Mouse (Mus musculus) megakaryocyte-erythroid progenitor cell, adult 5-6 weeks (primary cell): ENCODE data around the gene Rexo1. TPM values are rescaled to one million over a fixed set of nuclear protein-coding genes. Genes with fewer than 3 reads are reported as not detected.

ENCODE experiments used
- ATAC-seq: replicated peaks from 2 replicates; pipeline ENCODE4 v1.8.0; 2016; ENCODE audit warnings: mild to moderate bottlenecking, inconsistent platforms; ENCODE audit not compliant: severe bottlenecking, poor library complexity, low FRiP score, low TSS enrichment
- total RNA-seq, 2 experiments: library from RNA; stranded (forward) in 1 of 2; stranded (reverse) in 1 of 2; fragments of 200-1000, 215-1000 nt in 1 of 2; fragments of >200 nt in 1 of 2; fragmentation: Nextera tagmentation in 1 of 2; gene quantifications; 2 replicates each; pipeline ENCODE4 v1.2.3; 2014 to 2017

The Rexo1 gene
- total RNA-seq, 2 experiments from 2014 or later: 15.3 to 57.1 TPM

- ATAC-seq: peak; percentile 54; the same call in 1 of the 2 replicates
These were observed 5.2 kb upstream of the Rexo1 start for GRCm38 (mm10) chr10:80566375-80567092.

GRCm38 (mm10) chr10:80560621-80561020, 739 bp downstream of the Rexo1 start:
- ATAC-seq: no peak

GRCm38 (mm10) chr10:80559431-80559830, 1.9 kb downstream of the Rexo1 start:
- ATAC-seq: no peak

- 0 out of 2 replicates have a peak, but pooled peaks have one; percentile 18 for ATAC-seq
These were observed 3.9 kb downstream of the Rexo1 start for GRCm38 (mm10) chr10:80557346-80557965.

GRCm38 (mm10) chr10:80553997-80554396, 7.4 kb downstream of the Rexo1 start:
- 0 out of 2 replicates have a peak, but pooled peaks have one; percentile 8 for ATAC-seq

GRCm38 (mm10) chr10:80553575-80553974, 7.8 kb downstream of the Rexo1 start:
- ATAC-seq: peak; percentile 80

DNA sequence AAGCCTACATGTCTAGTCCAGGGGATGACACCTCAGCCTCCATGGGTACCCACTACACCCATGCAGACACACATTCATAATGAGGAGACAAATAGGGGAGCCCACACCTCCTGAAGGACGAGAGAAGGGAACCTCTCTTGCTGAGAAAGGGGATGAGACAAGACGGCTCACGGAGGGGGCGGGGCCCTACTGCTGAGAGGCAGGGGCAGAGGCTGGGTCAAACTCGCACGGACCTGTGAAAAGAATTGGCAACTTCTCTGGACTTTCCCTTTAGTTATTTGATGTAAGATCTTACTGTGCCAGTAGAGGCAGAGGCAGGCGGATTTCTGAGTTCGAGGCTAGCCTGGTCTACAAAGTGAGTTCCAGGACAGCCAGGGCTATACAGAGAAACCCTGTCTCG, 9.0 kb downstream of the Rexo1 start:
- ATAC-seq: no peak

- no peak for ATAC-seq
These were observed 12.1 kb downstream of the Rexo1 start for GRCm38 (mm10) chr10:80549279-80549678.

- 0 out of 2 replicates have a peak, but pooled peaks have one; percentile 33 for ATAC-seq
These were observed 12.8 kb downstream of the Rexo1 start for GRCm38 (mm10) chr10:80548428-80549006.

DNA sequence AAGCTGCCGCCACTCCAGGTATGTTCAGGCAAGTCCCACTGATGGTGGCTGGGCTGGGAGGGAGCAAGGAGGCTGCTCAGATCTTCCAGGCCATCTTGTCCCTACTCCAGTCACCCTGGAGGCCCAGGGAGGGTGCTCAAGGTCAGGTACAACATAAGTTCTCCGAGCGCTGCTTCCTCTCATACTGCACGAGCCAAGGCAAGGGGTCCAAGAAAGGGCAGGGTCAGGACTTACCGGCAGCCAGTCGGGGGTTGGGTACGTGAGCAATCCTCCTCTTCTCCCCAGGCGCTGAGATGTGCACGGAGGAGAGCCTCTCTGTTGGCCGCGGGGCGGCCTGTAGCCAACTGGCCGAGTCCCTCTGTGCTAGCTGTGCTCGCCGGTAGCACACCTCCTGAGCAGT, 13.8 kb downstream of the Rexo1 start:
- no peak for ATAC-seq

GRCm38 (mm10) chr10:80546945-80547344, 14.4 kb downstream of the Rexo1 start:
- ATAC-seq: peak; percentile 62

DNA sequence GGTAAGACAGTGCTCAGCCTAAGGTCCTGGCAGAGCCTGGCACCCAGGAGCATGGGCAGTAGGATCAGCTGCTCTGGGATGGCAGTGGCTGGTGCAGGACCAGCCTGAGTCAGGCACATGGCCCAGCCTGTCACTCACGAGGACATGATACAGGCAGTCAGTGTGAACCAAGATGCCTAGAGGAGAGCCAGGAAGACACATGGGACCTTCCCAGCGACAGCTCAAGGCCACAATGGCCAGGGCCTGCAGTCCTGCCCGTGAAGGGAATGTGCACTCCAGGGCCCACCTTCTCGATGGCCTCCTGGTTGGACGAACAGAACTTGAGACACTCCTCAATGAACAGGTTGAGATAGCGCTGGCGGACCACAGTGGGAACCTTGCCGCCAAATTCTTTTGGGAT, 15.8 kb downstream of the Rexo1 start:
- ATAC-seq: no peak

- no peak for ATAC-seq
These were observed 17.5 kb downstream of the Rexo1 start for GRCm38 (mm10) chr10:80543873-80544272.

DNA sequence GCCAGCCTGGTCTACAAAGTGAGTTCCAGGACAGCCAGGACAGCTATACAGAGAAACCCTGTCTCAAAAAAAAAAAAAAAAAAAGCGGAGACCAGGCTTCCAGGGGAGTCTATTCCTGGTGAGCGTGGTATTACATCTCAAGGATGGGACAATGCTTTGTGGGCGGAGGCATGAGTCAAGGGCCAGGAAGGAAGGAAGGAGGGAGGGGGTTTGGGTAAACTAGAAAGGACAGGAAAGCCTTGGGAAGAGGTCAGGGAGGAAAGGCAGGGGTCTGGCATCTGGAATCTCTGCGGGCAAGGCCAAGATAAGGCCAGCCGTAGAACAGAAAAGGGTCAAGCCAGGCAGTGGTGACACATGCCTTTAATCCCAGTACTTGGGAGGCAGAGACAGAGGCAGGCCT, 21.9 kb downstream of the Rexo1 start:
- no peak for ATAC-seq

DNA sequence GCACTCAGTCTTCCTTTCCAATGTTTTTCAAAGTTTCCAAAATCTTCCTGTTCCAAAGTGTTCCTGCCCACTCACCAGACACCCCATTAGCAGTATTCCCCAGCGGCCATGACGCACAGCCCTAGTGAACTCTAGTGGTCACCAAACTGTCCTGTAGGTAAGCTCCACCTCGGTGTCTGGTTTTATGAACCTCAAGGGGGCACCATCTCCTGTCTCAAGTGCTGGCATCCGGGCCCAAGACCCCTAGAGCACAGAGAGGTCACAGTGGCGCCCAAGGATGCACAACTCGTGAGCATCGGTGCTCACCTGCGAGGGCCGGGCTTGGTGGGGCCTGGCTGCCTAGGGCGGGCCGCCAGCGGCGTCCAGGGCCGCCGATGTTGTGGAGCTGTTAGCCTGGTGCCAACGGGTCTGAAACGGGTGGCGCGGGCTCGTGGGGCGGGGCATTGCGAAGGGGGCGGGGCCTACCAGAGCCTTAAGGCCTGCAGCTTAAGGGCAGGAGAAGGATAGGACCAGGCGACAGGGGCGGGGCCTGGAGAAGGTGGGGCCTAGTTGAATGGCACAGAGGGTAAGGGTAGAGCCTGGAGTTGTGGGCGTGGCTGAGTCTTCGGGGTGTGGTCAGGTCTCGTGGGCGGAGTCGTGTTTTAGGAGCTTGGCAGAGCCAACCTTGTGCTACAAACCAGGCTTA, 22.5 kb downstream of the Rexo1 start, which contains the start of gene Atp8b3:
Gene Atp8b3, minus strand, starts transcription at position 415 of the 685 bp plus-strand sequence.
- peak; percentile 83 for ATAC-seq

GRCm38 (mm10) chr10:80538180-80538579, 23.2 kb downstream of the Rexo1 start:
- no peak for ATAC-seq

GRCm38 (mm10) chr10:80535711-80536110, 25.6 kb downstream of the Rexo1 start:
- no peak for ATAC-seq

DNA sequence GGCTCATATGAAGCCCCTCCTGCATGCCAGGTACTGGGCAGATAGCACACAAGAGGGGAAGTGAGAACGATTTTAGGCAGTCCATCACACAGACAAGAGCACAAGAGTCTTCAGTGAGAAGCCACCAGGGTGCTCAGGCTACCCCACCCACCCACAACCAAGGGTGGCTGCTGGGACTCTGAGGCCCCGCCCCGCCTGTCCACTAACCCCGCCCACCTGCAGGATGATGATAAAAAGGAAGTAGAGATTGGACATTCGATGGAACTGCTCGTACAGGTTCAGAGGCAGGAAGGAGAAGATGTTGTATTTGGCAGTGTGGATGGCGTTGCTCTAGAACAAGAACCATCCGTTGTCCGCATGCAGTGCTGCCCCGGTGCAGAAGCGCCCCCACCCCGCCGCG, 26.3 kb downstream of the Rexo1 start:
- no peak for ATAC-seq

- peak; percentile 74 for ATAC-seq
These were observed 27.7 kb downstream of the Rexo1 start for GRCm38 (mm10) chr10:80533704-80534103.

DNA sequence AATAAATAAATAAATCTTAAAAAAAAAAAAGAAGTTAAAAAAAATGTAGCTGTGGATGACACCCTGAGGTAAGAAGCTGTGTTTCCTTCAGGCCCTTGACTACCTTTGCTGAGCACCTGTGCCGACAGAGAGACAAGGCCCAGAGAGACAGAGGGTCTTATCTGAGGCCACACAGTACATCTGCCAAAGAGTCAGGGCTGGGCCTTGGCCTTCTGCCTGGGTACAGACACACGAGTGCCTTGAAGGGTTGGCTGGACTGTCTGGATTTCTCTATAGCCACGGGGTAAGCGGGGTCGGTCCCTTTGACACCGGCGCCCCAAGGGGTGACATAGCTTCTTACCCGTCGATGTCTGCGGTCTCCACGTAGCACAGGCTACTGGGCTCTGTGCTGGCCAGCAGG, 28.6 kb downstream of the Rexo1 start:
- peak; percentile 55 for ATAC-seq
